Mouse (Mus musculus) liver, postnatal 0 days (tissue): ENCODE measurements at regions not wholly inside any gene's neighbourhood (a gene's known extent, or its start where the extent isn't known, plus 50 kb on each side); places are given as distances from the start of the nearest gene placed in this dataset.

ENCODE experiments used
- ATAC-seq: fragments of 200-750 bp; cut with Nextera tagmentation; 2 replicates; pipeline ENCODE4 v1.8.0; 2017; ENCODE audit warnings: mild to moderate bottlenecking, moderate library complexity
- DNase-seq: peaks from one replicate; pipeline ENCODE4 v3.0.0-alpha.2; 2016
- H3K27ac ChIP-seq: fragments of 300-500 bp; sonication (generic); 2 replicates; pipeline ENCODE4 v1.5.1; 2014; ENCODE audit warnings: antibody characterized with exemption, moderate library complexity, mild to moderate bottlenecking, low read depth
- H3K27me3 ChIP-seq: fragments of 300-500 bp; sonication (generic); 2 replicates; pipeline ENCODE4 v1.6.1; 2014; ENCODE audit warnings: low read length, control low read depth, mixed read lengths; ENCODE audit not compliant: insufficient read depth
- H3K36me3 ChIP-seq: fragments of 300-500 bp; sonication (generic); replicated peaks from 2 replicates; pipeline ENCODE4 v1.6.1; 2014; ENCODE audit warnings: mild to moderate bottlenecking, control low read depth, low read length, moderate library complexity, mixed read lengths; ENCODE audit not compliant: insufficient read depth
- H3K4me1 ChIP-seq: fragments of 300-500 bp; sonication (generic); 2 replicates; pipeline ENCODE4 v1.6.1; 2014; ENCODE audit warnings: antibody characterized with exemption, mild to moderate bottlenecking, control low read depth; ENCODE audit not compliant: insufficient read depth
- H3K4me2 ChIP-seq: fragments of 300-500 bp; sonication (generic); 2 replicates; pipeline ENCODE4 v1.6.1; 2014; ENCODE audit warnings: low read depth, mild to moderate bottlenecking, low read length, moderate library complexity, mixed read lengths
- H3K4me3 ChIP-seq: fragments of 300-500 bp; sonication (generic); 2 replicates; pipeline ENCODE4 v1.5.1; 2014; ENCODE audit warnings: low read depth, low read length
- H3K9ac ChIP-seq: fragments of 300-500 bp; sonication (generic); replicated peaks from 2 replicates; pipeline ENCODE4 v1.6.1; 2014; ENCODE audit warnings: mild to moderate bottlenecking, moderate library complexity
- H3K9me3 ChIP-seq: fragments of 300-500 bp; sonication (generic); 2 replicates; pipeline ENCODE4 v1.6.1; 2016; ENCODE audit warnings: mild to moderate bottlenecking, control low read depth, low read length, mixed read lengths
- CTCF ChIP-seq: sonication (generic); IDR thresholded peaks from 2 replicates; pipeline ENCODE4 v1.5.1; 2016; ENCODE audit warnings: antibody characterized with exemption, low read depth
- EP300 ChIP-seq: IDR thresholded peaks from 2 replicates; pipeline ENCODE4 v1.6.1; 2016; ENCODE audit warnings: antibody characterized with exemption, low read depth, mild to moderate bottlenecking
- WGBS: fragments of 180-500 bp; shearing (Covaris S2); extraction: QIAGEN DNeasy Blood & Tissue Kit; methylation state at CpG from one replicate; pipeline ENCODE4 v1.1.7; 2014; ENCODE audit not compliant: insufficient replicate concordance; 5-methylcytosine and 5-hydroxymethylcytosine counted together

DNA sequence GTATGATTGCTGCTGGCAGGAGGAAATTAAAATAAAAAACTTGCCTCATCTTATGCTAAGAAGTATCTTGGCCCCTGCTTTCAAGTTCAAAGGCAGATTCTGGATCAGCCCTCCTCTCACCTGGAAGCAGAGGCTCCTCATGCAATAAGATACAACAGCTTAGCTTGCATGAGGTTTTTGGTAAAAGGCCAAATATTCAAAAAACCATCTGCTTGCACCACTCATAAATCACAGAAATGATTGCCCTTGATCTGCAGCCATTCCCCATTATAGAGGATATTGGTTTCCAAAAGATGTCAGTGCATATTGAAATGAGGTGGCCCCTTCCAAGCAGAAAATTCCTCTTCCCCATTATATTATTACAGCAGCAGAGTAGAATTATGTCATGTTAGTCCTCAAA, 340.4 kb downstream of the Phf14 start:
- DNase-seq (no peak), ATAC-seq (no peak)
- Histone ChIP-seq H3K9ac (no peak overlapping the region), H3K27ac (no peak overlapping the region), H3K4me2 (no peak overlapping the region), H3K27me3 (no peaks in the 10 kb centered on the region), H3K4me1 (no peaks in the 10 kb centered on the region), H3K36me3 (no peaks in the 10 kb centered on the region), H3K4me3 (no peak overlapping the region), H3K9me3 (no peaks in the 10 kb centered on the region)
- TF ChIP-seq CTCF = no peak

DNA sequence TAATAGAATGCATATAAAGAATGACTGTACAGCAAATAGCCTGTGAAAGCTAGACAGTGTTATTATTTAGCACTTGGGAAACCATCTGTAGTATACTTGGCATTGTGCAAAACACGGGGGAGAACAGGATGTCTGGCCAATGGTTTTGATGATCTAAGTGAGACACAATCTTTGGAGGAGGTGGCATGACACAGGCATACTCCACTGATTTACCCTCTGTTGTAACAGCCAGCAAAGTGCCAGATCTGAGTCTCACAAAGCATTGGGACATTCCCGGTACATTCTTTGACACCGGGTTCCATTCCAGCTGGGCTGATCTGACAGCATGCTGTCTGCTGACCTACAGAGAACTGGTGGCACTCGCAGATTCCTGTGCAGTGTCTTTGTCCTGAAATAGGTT, 341.0 kb downstream of the Phf14 start:
- Histone ChIP-seq H3K4me2 (no peak overlapping the region), H3K4me1 (no peaks in the 10 kb centered on the region), H3K36me3 (no peaks in the 10 kb centered on the region), H3K9me3 (no peaks in the 10 kb centered on the region), H3K4me3 (no peak overlapping the region), H3K9ac (no peak overlapping the region), H3K27ac (no peak overlapping the region), H3K27me3 (no peaks in the 10 kb centered on the region)
- 71% methylated on average over 4 of the region's 4 CpGs for WGBS
- ATAC-seq = no peak
- no peak for TF ChIP-seq CTCF
- no peak for TF ChIP-seq EP300
- no peak for DNase-seq

DNA sequence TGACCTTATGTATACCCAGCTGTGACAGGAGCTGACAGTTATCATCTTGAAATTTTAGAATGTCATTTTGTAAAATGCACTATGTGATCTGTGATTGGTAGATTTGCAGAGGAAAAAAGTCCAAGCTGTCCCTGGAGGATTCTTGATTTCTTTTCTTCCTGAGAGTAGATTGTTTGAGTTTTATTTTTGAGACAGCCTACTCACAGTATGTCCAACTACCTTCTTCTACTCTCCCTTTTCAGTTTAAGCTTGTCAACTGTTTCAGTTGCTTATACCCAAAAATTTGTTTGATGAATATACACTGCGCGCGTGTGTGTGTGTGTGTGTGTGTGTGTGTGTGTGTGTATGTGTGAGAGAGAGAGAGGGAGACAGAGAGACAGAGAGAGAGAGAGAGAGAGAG, 346.9 kb downstream of the Phf14 start:
- 86% methylated on average over 3 of the region's 3 CpGs for WGBS
- Histone ChIP-seq H3K27ac (no peak overlapping the region), H3K36me3 (no peaks in the 10 kb centered on the region), H3K27me3 (no peaks in the 10 kb centered on the region), H3K4me3 (no peak overlapping the region), H3K9ac (no peak overlapping the region), H3K4me2 (no peak overlapping the region), H3K9me3 (no peaks in the 10 kb centered on the region), H3K4me1 (no peaks in the 10 kb centered on the region)
- ATAC-seq (no peak), DNase-seq (no peak)
- TF ChIP-seq EP300 (no peak), CTCF (no peak)

DNA sequence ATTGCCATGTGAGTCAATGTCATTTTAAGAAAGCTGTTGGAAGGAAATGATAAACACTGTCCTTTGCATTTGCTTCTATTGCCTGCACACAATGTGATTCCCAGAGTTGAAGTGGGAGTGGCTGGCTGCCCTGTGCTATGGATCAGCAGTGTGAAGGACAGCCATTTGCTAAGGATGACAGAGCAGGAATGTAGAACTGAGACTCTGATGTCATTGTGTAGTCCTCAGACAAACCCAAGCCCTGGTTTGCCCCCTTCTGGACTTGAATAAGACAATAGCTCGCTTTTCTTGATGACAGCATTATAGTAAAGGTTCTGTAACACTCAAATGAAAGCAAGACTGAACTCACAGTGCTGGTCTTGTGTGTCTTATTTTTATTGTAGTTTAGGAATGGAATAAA, 347.8 kb downstream of the Phf14 start:
- H3K27ac ChIP-seq = no peak overlapping the region
- H3K36me3 ChIP-seq = no peaks in the 10 kb centered on the region
- no peaks in the 10 kb centered on the region for H3K9me3 ChIP-seq
- ATAC-seq (no peak), DNase-seq (no peak)
- H3K9ac ChIP-seq = no peak overlapping the region
- TF ChIP-seq EP300 (no peak), CTCF (no peak)
- no peaks in the 10 kb centered on the region for H3K27me3 ChIP-seq
- H3K4me1 ChIP-seq = no peaks in the 10 kb centered on the region
- no peak overlapping the region for H3K4me2 ChIP-seq
- no peak overlapping the region for H3K4me3 ChIP-seq
- WGBS = 63% methylated on average over 1 of the region's 1 CpGs

DNA sequence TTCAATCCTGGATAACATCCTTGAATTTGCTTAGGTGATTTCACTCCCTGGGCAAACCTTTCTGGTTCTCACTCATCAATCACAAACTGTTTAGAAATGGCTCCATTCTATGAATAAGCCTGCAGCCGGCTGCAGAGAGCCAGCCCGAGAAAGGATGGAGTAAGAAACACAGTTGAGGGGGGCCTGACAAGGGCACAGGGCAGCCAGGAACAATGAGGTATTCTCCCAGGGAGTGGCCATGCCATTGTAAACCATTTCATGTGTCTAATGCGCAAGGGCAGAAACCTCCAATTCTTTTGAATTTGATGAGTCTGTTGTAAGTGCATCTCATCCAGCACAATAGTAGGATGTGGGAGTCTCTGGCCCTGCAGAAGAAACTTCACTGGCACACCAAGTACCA, 350.7 kb downstream of the Phf14 start:
- Histone ChIP-seq H3K27me3 (no peaks in the 10 kb centered on the region), H3K27ac (no peak overlapping the region), H3K9ac (no peak overlapping the region), H3K4me2 (no peak overlapping the region), H3K4me1 (no peaks in the 10 kb centered on the region), H3K36me3 (no peaks in the 10 kb centered on the region), H3K9me3 (no peaks in the 10 kb centered on the region), H3K4me3 (no peak overlapping the region)
- no peak for DNase-seq
- no peak for ATAC-seq
- 71% methylated on average over 3 of the region's 3 CpGs for WGBS
- no peak for TF ChIP-seq CTCF
- no peak for TF ChIP-seq EP300

DNA sequence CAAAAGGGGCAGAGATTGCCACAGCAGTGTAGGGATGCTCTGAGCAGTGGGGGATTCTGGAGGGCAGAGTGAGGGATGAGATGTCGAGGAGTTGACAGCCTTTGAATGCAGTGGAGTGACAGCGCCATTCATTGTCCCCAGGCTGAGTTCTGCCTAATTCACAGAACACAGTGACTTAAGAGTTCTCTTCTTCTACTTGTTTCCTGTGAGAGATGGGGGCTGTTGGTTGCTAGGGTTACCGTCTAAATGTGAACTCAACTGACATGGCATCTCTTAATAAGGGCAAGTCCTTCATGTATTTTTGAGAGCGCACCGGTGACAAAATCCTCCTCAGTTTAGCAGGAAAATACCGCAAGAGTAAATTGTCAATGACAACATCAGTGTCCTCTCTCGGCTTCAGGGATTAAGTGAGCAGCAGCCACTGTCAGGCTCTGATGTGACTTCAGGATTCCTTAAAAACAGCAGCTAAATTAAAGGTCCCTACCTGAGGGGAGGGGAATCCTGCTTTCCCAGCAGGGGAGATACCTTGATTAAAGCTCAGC, 351.4 kb downstream of the Phf14 start:
- no peak overlapping the region for H3K4me3 ChIP-seq
- 73% methylated on average over 7 of the region's 7 CpGs for WGBS
- no peaks in the 10 kb centered on the region for H3K4me1 ChIP-seq
- DNase-seq = no peak
- no peak for TF ChIP-seq CTCF
- no peak for TF ChIP-seq EP300
- no peaks in the 10 kb centered on the region for H3K36me3 ChIP-seq
- ATAC-seq = no peak
- H3K27me3 ChIP-seq = no peaks in the 10 kb centered on the region
- H3K4me2 ChIP-seq = no peak overlapping the region
- H3K9ac ChIP-seq = no peak overlapping the region
- no peaks in the 10 kb centered on the region for H3K9me3 ChIP-seq
- H3K27ac ChIP-seq = no peak overlapping the region

DNA sequence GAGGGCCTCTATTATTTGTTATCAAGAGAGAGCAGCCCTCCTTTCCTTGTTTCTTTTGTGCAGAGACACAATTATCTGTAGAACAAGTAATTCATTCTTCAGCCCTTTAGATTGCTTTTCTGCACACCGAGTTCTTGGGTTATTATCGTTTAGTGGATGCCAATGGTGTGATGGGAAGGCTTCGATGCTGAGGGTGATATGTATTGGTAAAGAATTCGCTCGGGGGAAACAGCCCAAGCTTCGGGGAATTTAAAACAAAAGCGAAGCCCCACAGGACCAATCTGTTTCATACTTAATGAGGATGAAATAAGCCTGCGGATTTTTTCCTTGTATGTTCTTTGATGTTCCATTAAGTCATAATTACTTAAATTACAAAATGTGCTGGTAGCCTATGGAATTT, 352.0 kb downstream of the Phf14 start:
- Histone ChIP-seq H3K27me3 (no peaks in the 10 kb centered on the region), H3K36me3 (no peaks in the 10 kb centered on the region), H3K27ac (no peak overlapping the region), H3K9ac (no peak overlapping the region), H3K4me1 (no peaks in the 10 kb centered on the region), H3K9me3 (no peaks in the 10 kb centered on the region), H3K4me2 (no peak overlapping the region), H3K4me3 (no peak overlapping the region)
- TF ChIP-seq EP300 = no peak
- TF ChIP-seq CTCF = no peak
- DNase-seq = no peak
- WGBS = 80% methylated on average over 8 of the region's 8 CpGs
- no peak for ATAC-seq
